Mouse (Mus musculus): ENCODE measurements around the gene Sh3bp1. TPM values are rescaled to one million over a fixed set of nuclear protein-coding genes. Genes with fewer than 3 reads are reported as not detected.

The Sh3bp1 gene
- polyA plus RNA-seq, 1 experiment from 2014 or later = 23.3 TPM

DNA sequence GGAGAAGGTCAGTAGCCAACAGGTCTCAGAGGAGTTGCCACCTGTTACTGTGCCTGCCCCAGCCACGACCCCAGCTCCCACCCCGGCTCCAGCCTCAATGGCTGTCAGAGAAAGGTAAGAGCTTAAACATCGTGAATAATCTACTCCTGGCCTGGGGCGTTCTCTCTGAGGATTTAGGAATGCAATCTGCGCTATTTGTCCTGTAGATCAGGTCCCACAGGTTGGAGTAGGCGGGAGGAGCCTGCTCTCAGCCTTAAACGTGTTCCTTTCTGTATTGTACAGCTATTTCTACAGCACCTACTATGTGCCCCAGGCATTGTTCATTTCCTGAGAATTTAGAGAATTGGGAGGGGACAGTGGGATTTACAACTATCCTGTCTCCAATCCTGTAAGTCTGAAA, 8.8 kb downstream of the Sh3bp1 start:
- ATAC-seq = no peak
- H3K9ac ChIP-seq (ENCODE audit: low read depth, low read length) = no peak overlapping the region
- WGBS = 81% methylated on average over 7 of the region's 7 CpGs
- H3K4me1 ChIP-seq (ENCODE audit: control insufficient read depth, insufficient read depth, low read length) = peaks cover 4% of the 10 kb centered on the region
- 0 out of 2 replicates have a peak, but pooled peaks cover 2% of the 10 kb centered on the region for H3K36me3 ChIP-seq (ENCODE audit: control insufficient read depth, insufficient read depth, low read length)
- no peak overlapping the region for H3K27ac ChIP-seq (ENCODE audit: low read length)
- no peak overlapping the region for H3K4me2 ChIP-seq (ENCODE audit: low read depth, low read length)
- no peaks in the 10 kb centered on the region for H3K9me3 ChIP-seq (ENCODE audit: control insufficient read depth, low read length)
- H3K27me3 ChIP-seq (replicated peaks; ENCODE audit: control insufficient read depth, insufficient read depth, low read length) = no peaks in the 10 kb centered on the region
- H3K4me3 ChIP-seq (ENCODE audit: low read length) = no peak overlapping the region

GRCm38 (mm10) chr15:78908982-78909381, 9.4 kb downstream of the Sh3bp1 start:
- Histone ChIP-seq H3K4me2 (ENCODE audit: low read depth, low read length) (no peak overlapping the region), H3K27ac (ENCODE audit: low read length) (no peak overlapping the region), H3K36me3 (ENCODE audit: control insufficient read depth, insufficient read depth, low read length) (0 out of 2 replicates have a peak, but pooled peaks cover 2% of the 10 kb centered on the region), H3K9me3 (ENCODE audit: control insufficient read depth, low read length) (no peaks in the 10 kb centered on the region), H3K27me3 (replicated peaks; ENCODE audit: control insufficient read depth, insufficient read depth, low read length) (no peaks in the 10 kb centered on the region), H3K4me3 (ENCODE audit: low read length) (no peak overlapping the region), H3K9ac (ENCODE audit: low read depth, low read length) (no peak overlapping the region), H3K4me1 (ENCODE audit: control insufficient read depth, insufficient read depth, low read length) (peaks cover 3% of the 10 kb centered on the region; the same call in 1 of the 2 replicates)
- WGBS = 86% methylated on average over 8 of the region's 8 CpGs
- no peak for ATAC-seq

- no peak overlapping the region for H3K4me2 ChIP-seq (ENCODE audit: low read depth, low read length)
- 33% methylated on average over 9 of the region's 9 CpGs for WGBS
- no peak overlapping the region for H3K4me3 ChIP-seq (ENCODE audit: low read length)
- H3K36me3 ChIP-seq (ENCODE audit: control insufficient read depth, insufficient read depth, low read length) = no peaks in the 10 kb centered on the region
- H3K4me1 ChIP-seq (ENCODE audit: control insufficient read depth, insufficient read depth, low read length) = peaks cover 22% of the 10 kb centered on the region
- no peak for ATAC-seq
- no peak overlapping the region for H3K9ac ChIP-seq (ENCODE audit: low read depth, low read length)
- H3K27ac ChIP-seq (ENCODE audit: low read length) = no peak overlapping the region
- no peaks in the 10 kb centered on the region for H3K9me3 ChIP-seq (ENCODE audit: control insufficient read depth, low read length)
- H3K27me3 ChIP-seq (replicated peaks; ENCODE audit: control insufficient read depth, insufficient read depth, low read length) = no peaks in the 10 kb centered on the region
Measured at GRCm38 (mm10) chr15:78912040-78912439, 12.5 kb downstream of the Sh3bp1 start.

DNA sequence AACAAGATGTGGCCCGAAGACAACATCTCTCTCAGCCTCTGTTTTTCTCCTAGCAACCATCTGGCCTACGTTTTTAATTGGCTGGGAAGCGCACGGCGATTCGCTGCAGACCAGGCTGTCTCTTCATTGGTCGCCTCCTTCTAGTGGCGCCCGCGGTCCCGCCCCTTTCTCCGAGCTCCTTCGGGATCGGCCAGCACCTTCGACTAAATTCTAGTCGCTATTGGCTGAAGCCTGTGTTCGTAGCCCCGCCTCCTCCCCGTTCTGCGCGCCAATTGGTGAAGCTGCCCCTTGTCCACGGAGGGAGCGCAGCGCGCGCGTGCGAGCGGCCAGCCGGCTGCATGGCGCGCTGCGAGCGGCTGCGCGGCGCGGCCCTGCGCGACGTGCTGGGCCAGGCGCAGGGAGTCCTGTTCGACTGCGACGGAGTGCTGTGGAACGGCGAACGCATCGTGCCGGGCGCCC, 14.1 kb downstream of the Sh3bp1 start, which contains the start of gene Pdxp:
Pdxp (plus strand) TSS at position 288 of the 459 bp plus-strand sequence.
- ATAC-seq = peak; percentile 93
- no peaks in the 10 kb centered on the region for H3K27me3 ChIP-seq (replicated peaks; ENCODE audit: control insufficient read depth, insufficient read depth, low read length)
- peak within 1 kb of the TSS; percentile 77 for H3K9ac ChIP-seq (ENCODE audit: low read depth, low read length)
- peak within 1 kb of the TSS; percentile 79 for H3K27ac ChIP-seq (ENCODE audit: low read length)
- no peaks in the 10 kb centered on the region for H3K36me3 ChIP-seq (ENCODE audit: control insufficient read depth, insufficient read depth, low read length)
- under 1% methylated on average over 49 of the region's 51 CpGs for WGBS
- peak within 1 kb of the TSS; percentile 99 for H3K4me2 ChIP-seq (ENCODE audit: low read depth, low read length)
- peaks cover 22% of the 10 kb centered on the region for H3K4me1 ChIP-seq (ENCODE audit: control insufficient read depth, insufficient read depth, low read length)
- no peaks in the 10 kb centered on the region for H3K9me3 ChIP-seq (ENCODE audit: control insufficient read depth, low read length)
- H3K4me3 ChIP-seq (ENCODE audit: low read length) = peak within 1 kb of the TSS; percentile 66

DNA sequence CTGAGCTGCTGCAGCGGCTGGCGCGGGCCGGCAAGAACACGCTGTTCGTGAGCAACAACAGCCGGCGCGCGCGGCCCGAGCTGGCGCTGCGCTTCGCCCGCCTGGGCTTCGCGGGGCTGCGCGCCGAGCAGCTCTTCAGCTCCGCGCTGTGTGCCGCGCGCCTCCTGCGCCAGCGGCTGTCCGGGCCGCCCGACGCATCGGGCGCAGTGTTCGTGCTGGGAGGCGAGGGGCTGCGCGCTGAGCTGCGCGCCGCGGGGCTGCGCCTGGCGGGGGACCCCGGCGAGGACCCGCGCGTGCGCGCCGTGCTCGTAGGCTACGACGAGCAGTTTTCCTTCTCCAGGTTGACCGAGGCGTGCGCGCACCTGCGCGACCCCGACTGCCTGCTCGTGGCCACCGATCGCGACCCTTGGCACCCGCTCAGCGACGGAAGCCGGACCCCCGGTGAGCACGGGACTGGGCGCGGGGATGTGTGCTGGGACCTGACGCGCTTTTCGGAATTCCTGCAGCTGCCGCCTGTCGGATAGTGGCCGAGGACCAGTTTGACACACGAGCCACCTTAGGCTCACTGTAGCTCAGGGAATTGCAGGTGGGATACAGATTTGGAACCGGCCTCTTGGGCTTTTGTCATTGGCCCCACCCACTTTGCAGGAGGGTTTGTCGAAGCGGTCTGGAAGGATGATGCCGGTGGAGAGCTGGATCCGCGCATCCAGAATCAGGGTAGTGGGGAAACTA, 14.7 kb downstream of the Sh3bp1 start:
- H3K4me3 ChIP-seq (ENCODE audit: low read length) = peak overlapping the region; percentile 66
- H3K4me1 ChIP-seq (ENCODE audit: control insufficient read depth, insufficient read depth, low read length) = peaks cover 22% of the 10 kb centered on the region
- no peaks in the 10 kb centered on the region for H3K27me3 ChIP-seq (replicated peaks; ENCODE audit: control insufficient read depth, insufficient read depth, low read length)
- peak overlapping the region; percentile 79 for H3K27ac ChIP-seq (ENCODE audit: low read length)
- H3K9ac ChIP-seq (ENCODE audit: low read depth, low read length) = peak overlapping the region; percentile 77
- WGBS = under 1% methylated on average over 87 of the region's 87 CpGs
- peak; percentile 74 for ATAC-seq
- H3K4me2 ChIP-seq (ENCODE audit: low read depth, low read length) = peak overlapping the region; percentile 99
- no peaks in the 10 kb centered on the region for H3K9me3 ChIP-seq (ENCODE audit: control insufficient read depth, low read length)
- H3K36me3 ChIP-seq (ENCODE audit: control insufficient read depth, insufficient read depth, low read length) = no peaks in the 10 kb centered on the region

GRCm38 (mm10) chr15:78914823-78915659, 15.5 kb downstream of the Sh3bp1 start:
- Histone ChIP-seq H3K36me3 (ENCODE audit: control insufficient read depth, insufficient read depth, low read length) (no peaks in the 10 kb centered on the region), H3K4me3 (ENCODE audit: low read length) (peak overlapping the region; percentile 66), H3K27me3 (replicated peaks; ENCODE audit: control insufficient read depth, insufficient read depth, low read length) (no peaks in the 10 kb centered on the region), H3K9ac (ENCODE audit: low read depth, low read length) (peak overlapping the region; percentile 77), H3K9me3 (ENCODE audit: control insufficient read depth, low read length) (no peaks in the 10 kb centered on the region), H3K27ac (ENCODE audit: low read length) (no peak overlapping the region), H3K4me2 (ENCODE audit: low read depth, low read length) (peak overlapping the region; percentile 99), H3K4me1 (ENCODE audit: control insufficient read depth, insufficient read depth, low read length) (peaks cover 22% of the 10 kb centered on the region)
- WGBS = 51% methylated on average over 8 of the region's 8 CpGs
- no peak for ATAC-seq

- Histone ChIP-seq H3K4me2 (ENCODE audit: low read depth, low read length) (peak overlapping the region; percentile 99), H3K9me3 (ENCODE audit: control insufficient read depth, low read length) (no peaks in the 10 kb centered on the region), H3K9ac (ENCODE audit: low read depth, low read length) (peak overlapping the region; percentile 30; the same call in 1 of the 2 replicates), H3K36me3 (ENCODE audit: control insufficient read depth, insufficient read depth, low read length) (no peaks in the 10 kb centered on the region), H3K27ac (ENCODE audit: low read length) (no peak overlapping the region), H3K27me3 (replicated peaks; ENCODE audit: control insufficient read depth, insufficient read depth, low read length) (no peaks in the 10 kb centered on the region), H3K4me1 (ENCODE audit: control insufficient read depth, insufficient read depth, low read length) (peaks cover 22% of the 10 kb centered on the region), H3K4me3 (ENCODE audit: low read length) (peak overlapping the region; percentile 66)
- ATAC-seq = 0 out of 2 replicates have a peak, but pooled peaks have one; percentile 14
- WGBS = 7% methylated on average over 8 of the region's 8 CpGs
Measured at GRCm38 (mm10) chr15:78915660-78916017, 16.1 kb downstream of the Sh3bp1 start.

GRCm38 (mm10) chr15:78916052-78916826, 16.7 kb downstream of the Sh3bp1 start:
- WGBS = 67% methylated on average over 12 of the region's 12 CpGs
- H3K4me3 ChIP-seq (ENCODE audit: low read length) = peak overlapping the region; percentile 10
- no peaks in the 10 kb centered on the region for H3K27me3 ChIP-seq (replicated peaks; ENCODE audit: control insufficient read depth, insufficient read depth, low read length)
- H3K9me3 ChIP-seq (ENCODE audit: control insufficient read depth, low read length) = no peaks in the 10 kb centered on the region
- peak overlapping the region; percentile 28; the same call in 1 of the 2 replicates for H3K4me2 ChIP-seq (ENCODE audit: low read depth, low read length)
- peaks cover 22% of the 10 kb centered on the region for H3K4me1 ChIP-seq (ENCODE audit: control insufficient read depth, insufficient read depth, low read length)
- no peak overlapping the region for H3K27ac ChIP-seq (ENCODE audit: low read length)
- H3K36me3 ChIP-seq (ENCODE audit: control insufficient read depth, insufficient read depth, low read length) = no peaks in the 10 kb centered on the region
- H3K9ac ChIP-seq (ENCODE audit: low read depth, low read length) = peak overlapping the region; percentile 30
- ATAC-seq = no peak

- no peak overlapping the region for H3K4me3 ChIP-seq (ENCODE audit: low read length)
- ATAC-seq = no peak
- H3K27ac ChIP-seq (ENCODE audit: low read length) = no peak overlapping the region
- H3K4me1 ChIP-seq (ENCODE audit: control insufficient read depth, insufficient read depth, low read length) = peaks cover 22% of the 10 kb centered on the region
- H3K36me3 ChIP-seq (ENCODE audit: control insufficient read depth, insufficient read depth, low read length) = no peaks in the 10 kb centered on the region
- no peak overlapping the region for H3K4me2 ChIP-seq (ENCODE audit: low read depth, low read length)
- no peaks in the 10 kb centered on the region for H3K9me3 ChIP-seq (ENCODE audit: control insufficient read depth, low read length)
- 93% methylated on average over 23 of the region's 23 CpGs for WGBS
- no peaks in the 10 kb centered on the region for H3K27me3 ChIP-seq (replicated peaks; ENCODE audit: control insufficient read depth, insufficient read depth, low read length)
- H3K9ac ChIP-seq (ENCODE audit: low read depth, low read length) = no peak overlapping the region
Measured at GRCm38 (mm10) chr15:78918126-78918525, 18.6 kb downstream of the Sh3bp1 start.

Measured in intestine, embryonic 16.5 days (tissue).